Mouse (Mus musculus): ENCODE measurements around the gene Exoc7.

The Exoc7 gene

GRCm38 (mm10) chr11:116307019-116307725 is at the start of gene Exoc7:
Exoc7 (minus strand) TSS chr11:116307233.
- no peak for DNase-seq (ENCODE audit: low spot score)

DNA sequence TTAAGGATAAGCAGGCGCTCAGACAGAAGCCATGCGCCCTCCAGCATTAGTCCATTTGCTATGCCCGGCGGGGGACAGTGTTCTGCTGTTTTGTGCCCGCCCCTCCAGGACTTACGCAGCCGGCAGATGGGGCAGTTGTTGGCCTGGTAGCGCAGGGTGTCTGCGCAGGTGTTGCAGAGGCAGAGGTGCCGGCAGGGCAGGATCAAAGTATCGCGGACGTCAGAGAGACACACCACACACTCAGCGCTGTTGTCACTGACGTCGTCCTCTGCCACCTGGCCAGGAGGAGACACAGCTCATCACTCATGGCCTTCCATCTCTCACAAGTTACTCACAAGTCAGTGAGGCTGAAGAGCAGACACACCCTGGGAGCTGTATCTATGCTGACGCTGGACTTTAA is 47.5 kb upstream of the Exoc7 start:
- no peak for DNase-seq (ENCODE audit: low spot score)

- no peak for DNase-seq (ENCODE audit: low spot score)
Observed at GRCm38 (mm10) chr11:116353535-116353934, 46.5 kb upstream of the Exoc7 start.

- DNase-seq (ENCODE audit: low spot score), result no peak
Observed at GRCm38 (mm10) chr11:116351294-116351693, 44.3 kb upstream of the Exoc7 start.

- DNase-seq (ENCODE audit: low spot score), result no peak
Observed at GRCm38 (mm10) chr11:116347955-116348354, 40.9 kb upstream of the Exoc7 start.

DNA sequence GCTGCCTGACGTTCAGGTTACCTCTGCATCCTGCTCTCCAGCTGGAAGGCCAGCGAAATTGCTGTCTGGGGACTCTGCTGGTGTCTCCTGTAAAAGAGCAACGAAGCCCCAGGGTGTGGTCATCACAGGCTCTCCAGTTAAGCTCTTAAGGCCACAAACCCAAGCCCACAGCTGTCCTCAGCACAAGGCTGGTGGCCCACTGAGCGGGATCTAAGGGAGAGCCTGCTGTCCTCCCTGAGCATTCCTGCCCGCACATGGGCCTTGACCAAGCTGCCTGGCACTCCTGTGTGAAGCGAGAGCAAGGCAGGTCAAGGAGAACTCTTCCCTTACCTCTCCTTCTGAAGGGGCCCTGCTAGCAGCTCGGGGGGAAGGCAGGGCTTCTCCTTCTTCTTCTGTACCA is 40.0 kb upstream of the Exoc7 start:
- no peak for DNase-seq (ENCODE audit: low spot score)

DNA sequence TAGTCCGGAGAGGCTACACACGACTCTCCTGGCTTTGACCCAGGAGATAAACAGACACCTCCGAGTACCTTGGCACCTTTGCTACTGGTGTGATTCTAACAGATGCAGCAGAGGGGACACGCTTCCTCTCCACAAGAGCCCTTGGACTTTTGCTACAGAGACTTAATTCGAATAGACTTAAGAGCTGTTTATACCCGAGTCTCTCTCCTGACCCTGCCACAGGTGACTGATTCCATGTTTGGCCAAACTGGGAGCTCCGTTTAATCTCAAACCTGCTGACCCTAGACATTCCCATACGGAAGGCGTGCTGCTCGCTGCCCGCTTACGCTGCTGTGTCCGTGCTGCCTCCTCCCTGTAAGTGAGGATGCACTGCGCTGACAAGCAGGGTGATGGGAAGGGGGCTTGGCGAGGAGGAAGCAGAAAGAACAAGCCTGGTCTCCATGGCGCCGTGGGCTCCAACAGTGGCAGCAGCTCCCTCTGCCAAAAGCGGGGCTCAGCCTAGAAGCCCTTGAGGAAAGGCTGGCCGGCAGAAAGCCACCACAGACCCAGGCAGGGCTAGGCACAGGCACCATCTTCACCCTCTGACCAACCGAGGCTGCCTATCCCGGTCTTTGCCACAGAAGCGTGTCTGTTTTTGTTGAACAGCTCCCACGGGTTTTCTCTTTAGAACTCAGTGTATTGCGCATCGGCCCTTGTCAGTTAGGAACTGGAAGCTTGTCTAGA is 35.2 kb upstream of the Exoc7 start:
- DNase-seq (ENCODE audit: low spot score), result no peak

GRCm38 (mm10) chr11:116337531-116337930 is 30.5 kb upstream of the Exoc7 start:
- no peak for DNase-seq (ENCODE audit: low spot score)

DNA sequence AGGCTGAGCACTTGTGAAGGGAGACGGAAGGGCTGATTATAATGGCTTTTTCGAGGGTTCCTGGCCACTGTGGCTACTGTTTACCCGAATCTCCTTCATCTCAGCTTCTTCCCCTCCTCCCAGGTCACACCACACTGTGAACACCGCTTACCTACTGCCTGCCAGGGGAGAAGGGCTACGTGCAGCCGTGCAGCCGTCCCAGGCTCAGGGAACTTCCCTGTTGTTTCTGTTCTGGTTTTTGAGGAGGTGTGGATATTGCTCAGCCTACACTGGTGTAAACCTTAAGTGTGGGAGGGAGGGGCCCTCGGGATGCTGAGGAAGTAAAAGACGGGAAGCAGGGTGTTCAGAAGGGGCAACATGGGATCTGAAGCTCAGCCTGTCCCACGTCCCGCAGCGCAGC is 30.0 kb upstream of the Exoc7 start:
- DNase-seq (ENCODE audit: low spot score), result no peak

GRCm38 (mm10) chr11:116336393-116336792 is 29.4 kb upstream of the Exoc7 start:
- DNase-seq (ENCODE audit: low spot score), result no peak

DNA sequence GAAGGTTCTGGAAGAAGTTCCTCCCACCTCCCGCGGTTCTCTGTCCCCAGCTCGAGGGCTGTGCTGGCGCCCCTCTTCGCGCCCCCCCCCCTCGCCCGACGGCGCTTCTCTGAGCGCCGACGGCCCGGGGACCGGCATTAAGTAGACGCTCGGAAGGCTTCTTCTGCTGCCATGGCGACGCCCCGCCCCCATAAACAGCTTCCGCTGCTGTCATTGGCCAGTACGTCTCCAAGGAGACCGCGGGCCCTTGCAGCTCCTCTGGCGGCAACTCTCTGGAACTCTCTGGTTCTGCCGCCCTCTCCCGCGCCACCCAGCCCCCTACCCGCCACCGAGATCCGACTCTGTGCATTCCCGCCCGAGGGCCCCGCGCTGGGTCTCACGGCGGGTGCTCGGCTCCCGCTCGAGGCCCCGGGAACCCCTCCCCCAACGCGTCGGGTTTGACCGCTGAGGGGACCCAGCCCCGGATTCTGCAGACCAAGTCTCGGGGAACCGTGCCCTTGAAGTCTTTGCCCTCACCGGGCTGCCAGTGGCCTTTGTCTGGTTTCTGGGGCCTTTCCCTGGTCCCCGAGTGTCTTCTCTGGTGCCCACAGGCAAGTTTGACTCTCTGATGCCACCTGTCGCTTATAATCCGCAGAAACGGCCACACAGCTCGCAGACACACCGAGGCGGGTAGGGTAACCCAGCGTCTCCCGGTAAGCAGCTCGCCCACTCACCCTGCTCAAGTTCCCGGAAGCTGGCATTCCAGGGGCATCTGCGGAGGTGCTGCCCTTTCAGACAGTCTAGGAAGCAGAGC is 28.4 kb upstream of the Exoc7 start, which contains the start of gene Foxj1:
TSS of gene Foxj1 (minus strand) at position 156 of the 793 bp plus-strand sequence.
- DNase-seq (ENCODE audit: low spot score), result peak; percentile 79

- DNase-seq (ENCODE audit: low spot score), result no peak
Observed at GRCm38 (mm10) chr11:116334417-116334782, 27.4 kb upstream of the Exoc7 start.

- DNase-seq (ENCODE audit: low spot score), result no peak
Observed at GRCm38 (mm10) chr11:116333526-116334416, 26.7 kb upstream of the Exoc7 start.

DNA sequence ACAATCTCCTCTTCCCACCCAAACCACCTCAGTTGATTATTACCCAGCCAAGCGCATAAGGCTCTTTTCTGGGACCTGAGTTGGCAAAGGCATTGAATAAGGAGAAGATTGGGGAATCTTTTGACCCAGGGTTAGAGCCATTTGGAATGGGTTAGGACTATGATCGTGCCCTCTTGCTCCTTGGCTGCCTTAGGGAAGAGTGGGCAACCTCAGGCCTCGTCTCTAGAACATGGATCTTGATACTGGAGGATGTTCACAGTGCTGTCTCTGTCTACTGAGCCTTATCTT is 25.9 kb upstream of the Exoc7 start:
- DNase-seq (ENCODE audit: low spot score), result no peak

GRCm38 (mm10) chr11:116332232-116332982 is 25.4 kb upstream of the Exoc7 start:
- no peak for DNase-seq (ENCODE audit: low spot score)

DNA sequence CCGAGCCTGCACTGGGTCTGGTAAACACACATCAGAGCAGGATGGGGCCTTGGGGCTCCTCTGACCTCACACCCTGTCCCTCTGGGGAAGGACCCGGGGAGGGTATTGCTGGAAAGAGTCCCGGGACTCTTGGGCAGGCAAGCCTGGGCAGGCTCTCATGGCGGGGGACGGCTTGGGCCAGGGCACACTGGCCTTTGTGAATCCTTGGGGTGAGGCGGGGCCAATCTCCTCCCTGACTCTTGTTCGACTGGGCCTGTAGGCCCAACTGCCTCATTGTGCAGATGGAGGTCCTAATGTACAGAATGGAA is 23.1 kb upstream of the Exoc7 start:
- no peak for DNase-seq (ENCODE audit: low spot score)

DNA sequence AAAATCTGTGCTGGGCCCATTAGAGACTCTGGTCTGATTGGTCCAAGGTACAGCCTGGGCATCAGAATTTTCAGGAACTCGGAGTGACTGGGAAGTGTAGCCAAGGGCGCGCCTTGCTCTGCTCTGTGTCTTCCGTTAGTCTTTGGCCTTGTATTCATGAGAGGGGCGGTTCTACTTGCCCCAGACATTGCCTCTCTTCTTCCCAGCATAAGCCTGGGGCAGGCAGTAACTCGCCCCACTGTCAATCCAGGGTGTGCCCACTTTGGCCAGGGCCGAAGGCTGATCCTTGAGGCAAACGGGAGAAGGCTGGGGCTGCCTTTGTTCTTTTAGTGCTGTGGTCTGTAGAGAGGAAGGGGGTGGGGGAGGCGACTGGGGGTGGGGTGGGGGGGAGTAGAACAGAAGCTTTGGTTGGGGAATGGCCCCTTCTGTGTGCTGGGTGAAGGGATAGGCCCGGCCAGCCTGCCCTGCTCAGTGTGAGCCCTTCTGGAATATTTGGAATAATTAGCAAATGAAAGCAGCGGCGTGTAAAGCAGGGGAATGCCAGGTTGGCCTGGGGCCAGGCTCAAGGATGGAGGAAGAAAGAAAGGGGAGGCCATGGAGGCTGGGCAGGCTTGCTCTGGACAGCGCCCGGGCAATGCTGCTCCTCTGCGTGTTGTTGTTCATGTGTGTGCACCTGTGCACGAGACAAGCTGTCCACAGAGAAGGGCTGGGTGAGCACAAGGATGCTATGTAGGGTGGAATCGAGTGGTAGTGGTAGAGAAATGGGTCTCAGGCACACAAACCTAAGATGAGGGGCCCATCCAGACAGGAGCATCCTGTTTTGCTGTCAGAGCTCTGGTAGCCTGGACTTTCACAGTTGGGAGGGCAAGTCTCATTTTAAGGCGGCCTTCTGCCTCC is 22.5 kb upstream of the Exoc7 start:
- no peak for DNase-seq (ENCODE audit: low spot score)

GRCm38 (mm10) chr11:116326963-116327603 is 20.1 kb upstream of the Exoc7 start:
- DNase-seq (ENCODE audit: low spot score), result no peak

GRCm38 (mm10) chr11:116318719-116319659 is 12.0 kb upstream of the Exoc7 start:
- peak; percentile 77 for DNase-seq (ENCODE audit: low spot score)

Measured in adipocyte (in vitro differentiated cells).